ENCODE assay signal across 9 mouse cellular contexts in genomic region chr17:70728719-70729281, GRCm38 (mm10).
A peak's percentile ranks its signal among the peaks of the same experiment; 100 is the strongest.
DNase-seq lines count a peak whose midpoint lies in the region; ATAC-seq lines count a peak whose summit lies in the region.
"Had no signal": no experiment of that assay in that cellular context is flagged by ENCODE, and none has a peak within 500 bp of the region (broad histone marks: within the 10 kb centered on the region; RNA-seq: fewer than 3 reads in every experiment).

No protein-coding gene starts in this region.

- H3K9me3 ChIP-seq in neural tube, embryonic 15.5 days (replicated peaks) = no peaks in the 10 kb centered on the region
- H3K9me3 ChIP-seq: limb, embryonic 12.5 days had no signal

- intact Hi-C loops in heart, postnatal 14 days (cut with DNase I) = no loop called here
- intact Hi-C loops in left cerebral cortex, postnatal 14 days (cut with DNase I) = no loop called here

- H3K27me3 ChIP-seq in neural tube, embryonic 15.5 days (replicated peaks) = no peaks in the 10 kb centered on the region
- H3K27me3 ChIP-seq: limb, embryonic 12.5 days had no signal

- 80% methylated on average over 5 of the region's 5 CpGs for WGBS in neural tube, embryonic 15.5 days

- no peaks in the 10 kb centered on the region for H3K36me3 ChIP-seq in neural tube, embryonic 15.5 days
- H3K36me3 ChIP-seq: limb, embryonic 12.5 days had no signal

- DNase-seq in neural tube, embryonic 10.5 days (ENCODE audit: extremely low spot score, low spot score) = no peak
- peak; percentile 82 to 83 for DNase-seq in heart, postnatal 14 days
- DNase-seq in left cerebral cortex, postnatal 14 days (ENCODE audit: low spot score in 2 of 2) = peak; percentile 40 to 49
- DNase-seq in right cerebral cortex, adult 2 months (ENCODE audit: low spot score in 2 of 2) = peak; percentile 71 to 83
- no peak for DNase-seq in retina, embryonic 14.5 days (ENCODE audit: low spot score)

- H3K27ac ChIP-seq in neural tube, embryonic 15.5 days (replicated peaks) = peak overlapping the region; percentile 25; the same call in 1 of the 2 replicates
- H3K27ac ChIP-seq: limb, embryonic 12.5 days had no signal

- no peak overlapping the region for H3K4me3 ChIP-seq in neural tube, embryonic 15.5 days (replicated peaks)
- H3K4me3 ChIP-seq: limb, embryonic 12.5 days had no signal

- no peak overlapping the region for H3K4me2 ChIP-seq in neural tube, embryonic 15.5 days
- H3K4me2 ChIP-seq: limb, embryonic 12.5 days had no signal

- no peak for ATAC-seq in neural tube, embryonic 15.5 days (ENCODE audit: low FRiP score)
- ATAC-seq in common myeloid progenitor, adult 5-6 weeks (replicated peaks; ENCODE audit: low read depth, poor library complexity, severe bottlenecking) = peak; percentile 82
- no peak for ATAC-seq in erythroblast, adult 5-6 weeks (replicated peaks; ENCODE audit: low FRiP score, poor library complexity, severe bottlenecking)

- H3K9ac ChIP-seq in neural tube, embryonic 15.5 days (replicated peaks) = no peak overlapping the region
- H3K9ac ChIP-seq: limb, embryonic 12.5 days had no signal

- H3K4me1 ChIP-seq in neural tube, embryonic 15.5 days = no peaks in the 10 kb centered on the region
- H3K4me1 ChIP-seq: limb, embryonic 12.5 days had no signal

Comparison
In these comparisons a context has a peak if more than half of its experiments do, and no peak if none do; other contexts are left out.
1. DNase-seq: peak in heart, postnatal 14 days (2 of 2), left cerebral cortex, postnatal 14 days (2 of 2) and right cerebral cortex, adult 2 months (2 of 2); none in neural tube, embryonic 10.5 days (single experiment) and retina, embryonic 14.5 days (single experiment).